Mouse (Mus musculus) erythroblast, adult 5-6 weeks (primary cell): ENCODE data around the gene Atp13a4. TPM values are rescaled to one million over a fixed set of nuclear protein-coding genes. Genes with fewer than 3 reads are reported as not detected.

Source experiments
- ATAC-seq: replicated peaks from 2 replicates; pipeline ENCODE4 v1.8.0; 2016; ENCODE audit warnings: moderate number of reproducible peaks, mild to moderate bottlenecking, moderate TSS enrichment, inconsistent platforms; ENCODE audit not compliant: poor library complexity, low FRiP score, severe bottlenecking
- total RNA-seq, 2 experiments: library from RNA; stranded (forward) in 1 of 2; stranded (reverse) in 1 of 2; fragments of 150-400 nt in 1 of 2; fragments of 200-764, 138-1000 nt in 1 of 2; gene quantifications; 2 replicates each; pipeline versions ENCODE4 v1.2.3 to v1.2.4; 2015 to 2017; ENCODE audit warnings: low replicate concordance in 2 of 2

The Atp13a4 gene
- total RNA-seq, 2 experiments from 2014 or later = not detected

GRCm38 (mm10) chr16:29491031-29491430 is 53.6 kb downstream of the Atp13a4 start:
- ATAC-seq = no peak

DNA sequence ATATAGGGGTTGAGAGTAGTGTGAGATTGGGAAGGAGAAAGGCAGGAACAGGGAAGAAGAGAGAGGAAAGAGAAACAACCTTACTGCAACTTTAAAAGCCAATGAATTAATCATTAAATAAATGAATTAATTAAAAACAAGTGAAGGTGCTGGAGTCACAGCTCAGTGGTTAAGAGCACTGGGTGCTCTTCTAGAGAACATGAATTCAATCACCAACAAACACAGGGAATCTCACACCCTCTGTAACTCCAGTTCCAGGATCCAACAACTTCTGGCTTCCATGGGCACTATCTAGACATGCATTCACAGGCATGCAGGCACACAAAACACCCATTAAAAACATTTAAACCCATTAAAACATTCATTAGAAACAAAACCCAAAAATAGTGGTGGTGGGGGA is 63.2 kb downstream of the Atp13a4 start:
- no peak for ATAC-seq

GRCm38 (mm10) chr16:29480396-29480795 is 64.3 kb downstream of the Atp13a4 start:
- no peak for ATAC-seq

- ATAC-seq = no peak
Observed at GRCm38 (mm10) chr16:29463798-29464197, 80.9 kb downstream of the Atp13a4 start.

GRCm38 (mm10) chr16:29459331-29459730 is 85.3 kb downstream of the Atp13a4 start:
- ATAC-seq = no peak

- no peak for ATAC-seq
Observed at GRCm38 (mm10) chr16:29456851-29457250, 87.8 kb downstream of the Atp13a4 start.

DNA sequence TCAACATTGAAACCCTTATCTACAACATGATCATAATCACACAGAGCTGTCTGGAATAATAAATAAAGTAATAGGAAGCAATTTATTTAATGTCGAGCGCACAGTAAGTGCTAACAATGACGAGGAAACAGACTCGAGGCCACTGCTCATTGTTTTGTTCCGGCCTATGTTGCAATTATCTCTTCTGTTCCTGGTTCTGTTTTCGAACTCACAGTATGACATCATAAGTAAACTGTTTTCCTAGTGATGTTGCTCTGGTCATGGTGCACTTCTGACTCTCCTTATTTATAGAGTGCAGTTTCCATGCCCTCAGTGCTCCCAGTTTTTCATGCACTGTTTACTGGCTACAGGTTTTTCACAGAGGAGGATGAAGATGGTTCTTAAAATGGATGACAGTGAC is 91.4 kb downstream of the Atp13a4 start:
- no peak for ATAC-seq

DNA sequence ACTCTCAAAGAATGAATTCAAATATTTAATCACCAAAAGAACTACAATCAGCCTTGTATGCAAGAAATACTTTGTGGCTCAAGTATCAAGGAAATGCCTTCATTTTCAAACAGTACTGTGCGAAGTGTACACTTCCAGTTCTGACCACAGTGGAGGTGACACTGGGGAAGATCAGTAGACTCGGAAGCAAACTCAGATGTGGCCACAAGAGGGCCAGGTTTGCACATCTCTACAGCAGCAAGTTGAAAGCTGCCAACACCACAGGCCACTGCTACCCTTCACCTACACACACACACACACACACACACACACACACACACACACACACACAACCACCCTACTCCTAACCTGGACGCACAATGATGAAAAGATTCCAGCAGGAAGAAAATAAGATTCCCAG is 93.0 kb downstream of the Atp13a4 start:
- no peak for ATAC-seq

GRCm38 (mm10) chr16:29442126-29442525 is 102.5 kb downstream of the Atp13a4 start:
- no peak for ATAC-seq

DNA sequence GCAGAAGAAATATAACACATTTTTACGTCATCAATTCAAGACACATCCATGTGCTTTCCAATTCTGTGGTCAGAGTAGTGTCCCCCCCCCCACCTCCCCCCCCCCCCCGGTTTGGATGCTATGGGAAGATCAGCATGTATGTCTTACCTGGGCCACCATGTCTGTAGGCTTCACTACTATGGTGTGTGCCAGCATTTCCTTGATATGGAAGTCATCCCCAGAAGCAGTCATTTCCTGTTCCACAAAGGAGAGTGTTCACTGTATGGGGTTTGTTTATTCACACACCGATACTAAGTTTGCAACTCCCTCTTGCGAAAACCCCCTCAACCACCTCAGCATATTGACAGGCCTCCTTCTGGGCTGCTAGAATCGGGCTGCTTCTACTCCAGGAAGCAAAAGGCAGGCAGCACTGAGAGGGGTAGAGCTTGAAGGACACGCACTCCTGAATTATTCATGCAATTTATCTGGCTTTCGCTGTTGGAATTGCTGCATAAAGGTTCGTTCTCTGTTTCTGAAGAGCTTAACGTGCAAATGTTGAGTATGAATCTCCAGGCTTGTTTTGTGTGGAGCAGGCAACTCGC is 103.2 kb downstream of the Atp13a4 start:
- no peak for ATAC-seq

GRCm38 (mm10) chr16:29438045-29438444 is 106.6 kb downstream of the Atp13a4 start:
- no peak for ATAC-seq

DNA sequence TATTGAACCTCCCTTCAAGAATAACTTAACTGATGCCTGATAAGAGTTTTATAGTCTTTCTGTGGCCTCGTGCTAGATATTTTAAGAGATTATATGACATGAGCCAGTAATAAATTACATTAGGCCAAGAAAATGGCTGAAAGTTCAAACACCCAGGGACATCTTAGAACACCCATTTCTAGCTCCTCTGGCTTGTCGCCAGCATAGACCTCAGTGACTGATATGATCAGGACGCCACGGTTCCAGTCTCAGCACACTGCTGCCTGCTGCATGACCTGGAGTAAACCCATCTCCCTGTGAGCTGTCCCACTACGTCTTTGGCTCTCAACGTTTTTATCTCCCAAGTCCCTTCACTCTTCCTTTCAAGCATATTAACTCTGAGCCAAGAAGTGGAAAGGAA is 108.9 kb downstream of the Atp13a4 start:
- no peak for ATAC-seq

- ATAC-seq = no peak
Observed at GRCm38 (mm10) chr16:29434712-29435111, 110.0 kb downstream of the Atp13a4 start.

DNA sequence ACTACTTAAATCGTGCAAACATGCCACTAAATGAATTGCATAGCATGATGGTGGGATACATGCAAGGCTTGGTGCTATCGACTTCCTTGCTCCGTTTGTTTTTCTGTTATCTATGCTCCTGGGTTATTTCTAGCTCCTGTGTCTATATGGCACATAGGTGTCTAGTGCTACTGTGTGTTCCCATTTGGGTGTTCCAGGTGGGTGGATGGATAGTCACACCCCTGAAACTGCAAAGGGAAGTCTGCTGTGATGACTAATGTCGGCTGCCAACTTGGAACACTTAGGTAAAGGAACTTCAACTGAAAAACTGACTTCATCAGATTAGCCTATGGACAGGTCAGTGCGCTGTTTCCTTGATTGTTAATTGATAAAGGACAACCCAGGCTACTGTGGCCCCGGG is 129.8 kb downstream of the Atp13a4 start:
- ATAC-seq = no peak

DNA sequence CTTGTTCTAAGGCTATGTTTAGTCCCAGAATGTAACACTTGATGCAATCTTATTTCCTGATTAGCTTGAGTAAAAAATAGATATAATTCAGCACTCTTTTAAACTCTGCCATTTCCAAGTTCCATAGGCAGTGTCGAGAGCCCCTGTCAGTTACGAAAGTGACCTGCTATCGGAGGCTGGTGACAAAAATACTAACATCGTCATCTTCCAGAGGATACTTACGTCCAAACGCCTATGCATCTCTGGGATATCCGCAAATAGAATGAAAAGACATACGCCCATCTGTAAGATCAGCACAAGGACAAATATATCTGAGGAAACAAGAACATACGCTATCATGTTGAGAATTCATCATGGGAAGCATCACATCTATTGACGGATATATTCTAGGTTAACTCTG is 137.3 kb downstream of the Atp13a4 start:
- ATAC-seq = no peak

GRCm38 (mm10) chr16:29399079-29399478 is 145.6 kb downstream of the Atp13a4 start:
- ATAC-seq = no peak

GRCm38 (mm10) chr16:29384781-29385180 is 159.9 kb downstream of the Atp13a4 start:
- ATAC-seq = no peak

- ATAC-seq = no peak
Observed at GRCm38 (mm10) chr16:29378458-29378857, 166.2 kb downstream of the Atp13a4 start, which contains the start of gene Atp13a5. TSS of gene Atp13a5 (minus strand) at chr16:29378732.

GRCm38 (mm10) chr16:29374636-29375035 is 170.0 kb downstream of the Atp13a4 start:
- ATAC-seq = no peak
